Mouse (Mus musculus) forebrain, embryonic 16.5 days (tissue): ENCODE measurements at regions not wholly inside any gene's neighbourhood (a gene's known extent, or its start where the extent isn't known, plus 50 kb on each side); places are given as distances from the start of the nearest gene placed in this dataset.

Experiments
- ATAC-seq: fragments of 200-750 bp; cut with Nextera tagmentation; 2 replicates; pipeline ENCODE4 v1.8.0; 2017; ENCODE audit warnings: mild to moderate bottlenecking, moderate library complexity
- H3K27ac ChIP-seq: fragments of 300-500 bp; sonication (generic); 2 replicates; pipeline ENCODE4 v1.5.1; 2014; ENCODE audit warnings: low read length, control low read depth
- H3K27me3 ChIP-seq: fragments of 300-500 bp; sonication (generic); replicated peaks from 2 replicates; pipeline ENCODE4 v1.6.1; 2014; ENCODE audit warnings: low read length; ENCODE audit not compliant: control insufficient read depth, insufficient read depth
- H3K36me3 ChIP-seq: fragments of 300-500 bp; sonication (generic); 2 replicates; pipeline ENCODE4 v1.6.1; 2014; ENCODE audit not compliant: control insufficient read depth, insufficient read depth
- H3K4me1 ChIP-seq: fragments of 300-500 bp; sonication (generic); replicated peaks from 2 replicates; pipeline ENCODE4 v1.6.1; 2014; ENCODE audit warnings: low read length; ENCODE audit not compliant: control insufficient read depth, insufficient read depth
- H3K4me2 ChIP-seq: fragments of 300-500 bp; sonication (generic); 2 replicates; pipeline ENCODE4 v1.6.1; 2014; ENCODE audit warnings: mild to moderate bottlenecking, low read length, control low read depth
- H3K4me3 ChIP-seq: fragments of 300-500 bp; sonication (generic); replicated peaks from 2 replicates; pipeline ENCODE4 v1.5.1; 2014; ENCODE audit warnings: mild to moderate bottlenecking, low read length, control low read depth
- H3K9ac ChIP-seq: fragments of 300-500 bp; sonication (generic); replicated peaks from 2 replicates; pipeline ENCODE4 v1.6.1; 2014; ENCODE audit warnings: low read depth, low read length, control low read depth
- H3K9me3 ChIP-seq: fragments of 300-500 bp; sonication (generic); 2 replicates; pipeline ENCODE4 v1.6.1; 2016; ENCODE audit warnings: low read length; ENCODE audit not compliant: control insufficient read depth
- WGBS: fragments of 180-500 bp; shearing (Covaris S2); extraction: QIAGEN DNeasy Blood & Tissue Kit; methylation state at CpG from one replicate; pipeline ENCODE4 v1.1.7; 2014; 5-methylcytosine and 5-hydroxymethylcytosine counted together

GRCm38 (mm10) chr9:32936462-32936861 is 300.4 kb downstream of the Ets1 start:
- 78% methylated on average over 9 of the region's 9 CpGs for WGBS
- H3K27me3 ChIP-seq = no peaks in the 10 kb centered on the region

GRCm38 (mm10) chr9:32937391-32937790 is 301.4 kb downstream of the Ets1 start:
- no peak for ATAC-seq

More at GRCm38 (mm10) chr9:32936462-32936861, 300.4 kb downstream of the Ets1 start:
- Histone ChIP-seq H3K36me3 (no peaks in the 10 kb centered on the region), H3K4me2 (no peak overlapping the region), H3K4me1 (peaks cover 8% of the 10 kb centered on the region), H3K4me3 (no peak overlapping the region), H3K9ac (no peak overlapping the region), H3K27ac (no peak overlapping the region), H3K9me3 (no peaks in the 10 kb centered on the region)
- no peak for ATAC-seq

GRCm38 (mm10) chr9:32938857-32939256 is 302.8 kb downstream of the Ets1 start:
- 91% methylated on average over 6 of the region's 6 CpGs for WGBS
- H3K27me3 ChIP-seq = no peaks in the 10 kb centered on the region
- ATAC-seq = no peak

More at GRCm38 (mm10) chr9:32937391-32937790, 301.4 kb downstream of the Ets1 start:
- no peak overlapping the region for H3K27ac ChIP-seq
- no peak overlapping the region for H3K4me3 ChIP-seq
- no peak overlapping the region for H3K9ac ChIP-seq
- peaks cover 11% of the 10 kb centered on the region for H3K4me1 ChIP-seq
- H3K9me3 ChIP-seq = no peaks in the 10 kb centered on the region
- no peaks in the 10 kb centered on the region for H3K36me3 ChIP-seq
- no peak overlapping the region for H3K4me2 ChIP-seq
- WGBS = 85% methylated on average over 7 of the region's 7 CpGs
- H3K27me3 ChIP-seq = no peaks in the 10 kb centered on the region

GRCm38 (mm10) chr9:32939626-32940025 is 303.6 kb downstream of the Ets1 start:
- no peak for ATAC-seq
- 89% methylated on average over 3 of the region's 3 CpGs for WGBS
- H3K27ac ChIP-seq = no peak overlapping the region

More at GRCm38 (mm10) chr9:32938857-32939256, 302.8 kb downstream of the Ets1 start:
- Histone ChIP-seq H3K4me2 (no peak overlapping the region), H3K9me3 (no peaks in the 10 kb centered on the region), H3K9ac (no peak overlapping the region), H3K4me3 (no peak overlapping the region), H3K4me1 (peaks cover 11% of the 10 kb centered on the region), H3K27ac (no peak overlapping the region), H3K36me3 (no peaks in the 10 kb centered on the region)

GRCm38 (mm10) chr9:32940111-32940813 is 304.2 kb downstream of the Ets1 start:
- H3K27ac ChIP-seq = no peak overlapping the region

More at GRCm38 (mm10) chr9:32939626-32940025, 303.6 kb downstream of the Ets1 start:
- H3K9ac ChIP-seq = no peak overlapping the region
- H3K27me3 ChIP-seq = no peaks in the 10 kb centered on the region
- no peaks in the 10 kb centered on the region for H3K36me3 ChIP-seq
- H3K4me1 ChIP-seq = peaks cover 11% of the 10 kb centered on the region
- no peaks in the 10 kb centered on the region for H3K9me3 ChIP-seq
- no peak overlapping the region for H3K4me3 ChIP-seq
- H3K4me2 ChIP-seq = no peak overlapping the region

GRCm38 (mm10) chr9:32940919-32941767 is 305.1 kb downstream of the Ets1 start:
- H3K4me2 ChIP-seq = peak overlapping the region; percentile 66
- ATAC-seq = peak; percentile 53
- H3K4me1 ChIP-seq = peaks cover 11% of the 10 kb centered on the region
- no peak overlapping the region for H3K27ac ChIP-seq
- H3K9me3 ChIP-seq = no peaks in the 10 kb centered on the region
- H3K36me3 ChIP-seq = no peaks in the 10 kb centered on the region
- H3K9ac ChIP-seq = no peak overlapping the region; the same call in 1 of the 2 replicates
- H3K4me3 ChIP-seq = peak overlapping the region; percentile 57
- WGBS = 35% methylated on average over 12 of the region's 12 CpGs
- no peaks in the 10 kb centered on the region for H3K27me3 ChIP-seq

More at GRCm38 (mm10) chr9:32940111-32940813, 304.2 kb downstream of the Ets1 start:
- no peaks in the 10 kb centered on the region for H3K9me3 ChIP-seq
- WGBS = 21% methylated on average over 19 of the region's 19 CpGs
- H3K27me3 ChIP-seq = no peaks in the 10 kb centered on the region
- H3K4me2 ChIP-seq = peak overlapping the region; percentile 66
- peak overlapping the region; percentile 57 for H3K4me3 ChIP-seq
- H3K9ac ChIP-seq = peak overlapping the region; percentile 57
- H3K36me3 ChIP-seq = no peaks in the 10 kb centered on the region
- peaks cover 11% of the 10 kb centered on the region for H3K4me1 ChIP-seq
- peak; percentile 91 for ATAC-seq

GRCm38 (mm10) chr9:32941768-32942030 is 305.7 kb downstream of the Ets1 start:
- H3K4me1 ChIP-seq = peaks cover 11% of the 10 kb centered on the region
- H3K36me3 ChIP-seq = no peaks in the 10 kb centered on the region
- ATAC-seq = no peak
- no peak overlapping the region for H3K9ac ChIP-seq
- H3K4me2 ChIP-seq = no peak overlapping the region
- no peak overlapping the region for H3K4me3 ChIP-seq
- no peaks in the 10 kb centered on the region for H3K27me3 ChIP-seq
- no peaks in the 10 kb centered on the region for H3K9me3 ChIP-seq
- no peak overlapping the region for H3K27ac ChIP-seq

- no peak for ATAC-seq
- H3K4me3 ChIP-seq = no peak overlapping the region
- no peak overlapping the region for H3K27ac ChIP-seq
- WGBS = 88% methylated on average over 3 of the region's 3 CpGs
- H3K9ac ChIP-seq = no peak overlapping the region
- no peaks in the 10 kb centered on the region for H3K9me3 ChIP-seq
- H3K27me3 ChIP-seq = no peaks in the 10 kb centered on the region
- H3K4me1 ChIP-seq = no peaks in the 10 kb centered on the region
- H3K36me3 ChIP-seq = no peaks in the 10 kb centered on the region
- H3K4me2 ChIP-seq = no peak overlapping the region
These were observed 311.2 kb downstream of the Ets1 start for GRCm38 (mm10) chr9:32947221-32947620.

- Histone ChIP-seq H3K27me3 (no peaks in the 10 kb centered on the region), H3K4me3 (no peak overlapping the region), H3K9me3 (no peaks in the 10 kb centered on the region), H3K4me1 (no peaks in the 10 kb centered on the region), H3K36me3 (no peaks in the 10 kb centered on the region), H3K9ac (no peak overlapping the region), H3K27ac (no peak overlapping the region), H3K4me2 (no peak overlapping the region)
- ATAC-seq = no peak
- WGBS = 86% methylated on average over 3 of the region's 3 CpGs
These were observed 313.0 kb downstream of the Ets1 start for GRCm38 (mm10) chr9:32949036-32949435.
